Mouse (Mus musculus) midbrain, embryonic 14.5 days (tissue): Measurements from ENCODE around the gene Copg2. TPM values are rescaled to one million over a fixed set of nuclear protein-coding genes. Genes with fewer than 3 reads are reported as not detected.

Experiments
- ATAC-seq: fragments of 200-750 bp; cut with Nextera tagmentation; 2 replicates; pipeline ENCODE4 v1.8.0; 2017; ENCODE audit warnings: moderate number of reproducible peaks, moderate library complexity; ENCODE audit not compliant: low FRiP score, low TSS enrichment
- DNase-seq: peaks from one replicate; pipeline ENCODE4 v3.0.0-alpha.2; 2015
- H3K27ac ChIP-seq: fragments of 300-500 bp; sonication (generic); replicated peaks from 2 replicates; pipeline ENCODE4 v1.5.1; 2014; ENCODE audit warnings: mild to moderate bottlenecking, low read depth, low read length, moderate library complexity
- H3K27me3 ChIP-seq: fragments of 300-500 bp; sonication (generic); 2 replicates; pipeline ENCODE4 v1.6.1; 2014; ENCODE audit warnings: low read length, control low read depth, mixed read lengths; ENCODE audit not compliant: control insufficient read depth, insufficient read depth
- H3K36me3 ChIP-seq: fragments of 300-500 bp; sonication (generic); 2 replicates; pipeline ENCODE4 v1.6.1; 2014; ENCODE audit warnings: low read length, control low read depth; ENCODE audit not compliant: control insufficient read depth, insufficient read depth
- H3K4me1 ChIP-seq: fragments of 300-500 bp; sonication (generic); 2 replicates; pipeline ENCODE4 v1.6.1; 2014; ENCODE audit warnings: mild to moderate bottlenecking, antibody characterized with exemption, low read length, control low read depth; ENCODE audit not compliant: control insufficient read depth, insufficient read depth
- H3K4me2 ChIP-seq: fragments of 300-500 bp; sonication (generic); 2 replicates; pipeline ENCODE4 v1.6.1; 2014; ENCODE audit warnings: mild to moderate bottlenecking, low read length, moderate library complexity
- H3K4me3 ChIP-seq: fragments of 300-500 bp; sonication (generic); replicated peaks from 2 replicates; pipeline ENCODE4 v1.5.1; 2014; ENCODE audit warnings: low read depth, low read length
- H3K9ac ChIP-seq: fragments of 300-500 bp; sonication (generic); replicated peaks from 2 replicates; pipeline ENCODE4 v1.6.1; 2014; ENCODE audit warnings: mild to moderate bottlenecking, low read length, moderate library complexity
- H3K9me3 ChIP-seq: fragments of 300-500 bp; sonication (generic); 2 replicates; pipeline ENCODE4 v1.6.1; 2016; ENCODE audit warnings: low read length, control low read depth, mixed read lengths; ENCODE audit not compliant: control insufficient read depth
- WGBS: fragments of 180-500 bp; shearing (Covaris S2); extraction: QIAGEN DNeasy Blood & Tissue Kit; methylation state at CpG from one replicate; pipeline ENCODE4 v1.1.7; 2014; 5-methylcytosine and 5-hydroxymethylcytosine counted together
- polyA plus RNA-seq: library from polyadenylated mRNA; unstranded; fragments of >200 nt; fragmentation: Nextera tagmentation; extraction: Ambion mirVana; gene quantifications from 2 replicates; pipeline ENCODE4 v1.2.1, GENCODE M21; 2014

Gene Copg2
- polyA plus RNA-seq, 1 experiment from 2014 or later = 47.4 TPM

DNA sequence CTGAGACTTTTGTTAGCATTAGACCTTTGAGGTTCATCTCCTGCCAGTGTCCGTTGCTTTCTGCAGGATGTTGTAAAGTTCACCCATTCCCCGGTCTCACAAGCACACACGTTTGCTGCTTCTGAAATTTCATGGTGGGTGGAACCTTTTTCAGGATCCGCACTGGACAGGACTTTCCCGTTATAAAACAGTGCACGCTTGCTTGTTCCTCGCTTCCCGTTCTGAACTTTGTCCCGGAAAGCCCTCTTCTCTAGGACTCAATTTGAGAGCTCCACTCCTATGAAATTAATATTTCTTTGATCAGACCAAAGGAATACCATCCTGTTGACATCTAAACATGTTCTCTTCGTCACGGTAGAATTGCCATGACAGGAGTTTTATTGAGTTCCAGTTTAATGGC, 182.7 kb downstream of the Copg2 start:
- WGBS = 66% methylated on average over 11 of the region's 11 CpGs
- no peak for DNase-seq
- Histone ChIP-seq H3K27ac (no peak overlapping the region), H3K9me3 (no peaks in the 10 kb centered on the region), H3K4me2 (no peak overlapping the region), H3K9ac (no peak overlapping the region), H3K4me3 (no peak overlapping the region), H3K4me1 (peaks cover 7% of the 10 kb centered on the region), H3K27me3 (no peaks in the 10 kb centered on the region), H3K36me3 (no peaks in the 10 kb centered on the region)
- ATAC-seq = no peak

DNA sequence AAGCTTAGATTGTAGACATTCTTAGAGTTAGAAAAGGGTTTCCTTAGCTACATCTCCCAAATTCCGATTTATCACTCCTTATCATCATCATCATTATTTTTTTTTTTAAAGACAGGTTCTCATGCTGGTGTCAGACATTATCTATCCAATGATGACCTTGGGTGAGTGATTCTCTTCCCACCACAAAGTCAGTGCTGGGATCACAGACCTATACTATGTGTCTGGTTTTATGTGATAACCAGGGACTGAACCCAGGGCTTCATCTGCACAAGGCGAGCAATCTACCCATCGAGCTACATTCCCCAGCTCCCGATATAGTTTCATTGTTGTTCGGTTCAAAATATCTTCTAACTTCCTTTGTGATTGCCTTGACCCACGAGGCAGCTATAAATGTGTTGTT, 183.1 kb downstream of the Copg2 start:
- Histone ChIP-seq H3K36me3 (no peaks in the 10 kb centered on the region), H3K27ac (no peak overlapping the region), H3K4me3 (no peak overlapping the region), H3K9ac (no peak overlapping the region), H3K27me3 (no peaks in the 10 kb centered on the region), H3K4me2 (no peak overlapping the region), H3K4me1 (peaks cover 8% of the 10 kb centered on the region), H3K9me3 (no peaks in the 10 kb centered on the region)
- DNase-seq (no peak), ATAC-seq (no peak)
- 90% methylated on average over 6 of the region's 6 CpGs for WGBS

DNA sequence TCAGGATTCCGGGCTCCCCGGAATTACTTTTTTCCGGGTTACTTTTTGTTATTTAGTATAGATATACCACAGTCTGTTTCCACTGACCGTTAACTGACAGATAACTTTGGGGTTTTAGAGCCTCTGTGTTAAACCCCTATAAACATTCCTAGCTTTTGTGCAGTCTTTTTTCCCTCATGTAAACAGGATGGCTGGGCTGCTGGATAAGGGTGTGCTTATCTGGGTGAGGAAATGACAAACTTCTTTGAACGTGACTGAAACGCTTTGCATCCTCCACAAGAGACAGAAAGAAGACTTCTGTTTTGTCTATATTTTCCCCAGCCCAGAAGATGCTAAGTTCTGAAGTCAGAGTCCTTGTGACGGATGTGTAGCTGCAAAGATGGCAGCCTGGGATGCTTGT, 184.1 kb downstream of the Copg2 start:
- no peak overlapping the region for H3K4me3 ChIP-seq
- H3K36me3 ChIP-seq = no peaks in the 10 kb centered on the region
- WGBS = 75% methylated on average over 7 of the region's 7 CpGs
- H3K9ac ChIP-seq = no peak overlapping the region
- H3K9me3 ChIP-seq = no peaks in the 10 kb centered on the region
- DNase-seq (no peak), ATAC-seq (no peak)
- no peak overlapping the region for H3K4me2 ChIP-seq
- no peaks in the 10 kb centered on the region for H3K27me3 ChIP-seq
- H3K27ac ChIP-seq = no peak overlapping the region
- H3K4me1 ChIP-seq = peaks cover 8% of the 10 kb centered on the region

- no peaks in the 10 kb centered on the region for H3K36me3 ChIP-seq
These were observed 185.2 kb downstream of the Copg2 start for GRCm38 (mm10) chr6:30711365-30711763.

DNA sequence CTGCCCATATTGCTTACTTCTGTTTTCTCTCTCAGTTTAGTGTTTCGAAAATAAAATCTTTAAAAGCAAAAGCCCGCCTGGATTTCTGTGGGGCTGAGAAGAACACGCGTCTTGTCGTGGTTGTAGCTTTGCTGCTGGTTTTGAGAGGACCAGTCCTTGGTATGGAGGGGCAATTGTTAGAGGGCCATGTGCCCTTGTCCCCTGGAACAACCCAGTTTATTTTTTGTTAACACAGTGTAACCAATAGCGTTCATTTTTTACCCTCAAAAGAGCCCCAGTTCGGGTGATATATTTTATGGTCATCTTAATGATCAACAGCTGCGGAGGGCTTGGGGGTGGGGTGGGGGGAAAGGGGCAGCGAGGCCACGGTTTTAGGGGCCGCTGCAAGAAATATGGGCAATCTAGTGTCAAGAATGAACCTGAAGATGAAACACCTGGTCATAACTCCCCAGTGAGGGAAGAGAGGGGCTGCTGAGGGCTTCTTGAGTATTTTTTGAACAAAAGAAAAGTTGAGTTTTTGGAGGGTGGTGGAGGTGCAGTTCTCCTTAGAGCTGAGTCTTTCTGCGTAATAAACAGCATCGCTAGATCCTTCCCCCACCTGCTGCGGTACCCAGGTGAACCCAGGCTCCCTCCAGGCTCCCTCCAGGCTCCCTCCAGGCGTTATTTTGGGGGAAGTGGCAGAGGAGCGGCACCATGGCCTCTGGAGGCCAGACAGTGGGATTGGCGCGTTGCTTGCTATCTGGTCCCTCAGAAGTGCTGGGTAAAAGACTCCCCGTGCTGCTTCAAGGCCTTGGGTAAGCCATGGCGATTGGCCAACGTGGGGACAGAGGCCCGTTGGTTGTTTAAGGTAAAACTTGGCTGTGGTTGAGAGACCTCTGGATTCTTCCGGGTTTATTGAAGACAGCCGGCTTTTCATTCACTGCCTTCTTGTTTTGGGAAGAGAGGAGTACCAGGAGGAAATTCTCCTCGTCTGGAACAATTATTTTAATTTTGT, 185.9 kb downstream of the Copg2 start:
- Histone ChIP-seq H3K4me1 (peaks cover 8% of the 10 kb centered on the region), H3K36me3 (no peaks in the 10 kb centered on the region), H3K4me2 (no peak overlapping the region), H3K9ac (no peak overlapping the region), H3K27ac (no peak overlapping the region), H3K4me3 (no peak overlapping the region), H3K27me3 (no peaks in the 10 kb centered on the region), H3K9me3 (no peaks in the 10 kb centered on the region)
- DNase-seq (no peak), ATAC-seq (no peak)
- 72% methylated on average over 25 of the region's 25 CpGs for WGBS

More at GRCm38 (mm10) chr6:30711365-30711763, 185.2 kb downstream of the Copg2 start:
- Histone ChIP-seq H3K9ac (no peak overlapping the region), H3K27me3 (no peaks in the 10 kb centered on the region), H3K9me3 (no peaks in the 10 kb centered on the region), H3K4me1 (peaks cover 8% of the 10 kb centered on the region), H3K4me2 (no peak overlapping the region), H3K4me3 (no peak overlapping the region), H3K27ac (no peak overlapping the region)
- 83% methylated on average over 10 of the region's 10 CpGs for WGBS
- ATAC-seq (no peak), DNase-seq (no peak)

GRCm38 (mm10) chr6:30709115-30709514, 187.5 kb downstream of the Copg2 start:
- 29% methylated on average over 6 of the region's 6 CpGs for WGBS
- no peak for ATAC-seq
- peak; percentile 53 for DNase-seq
- Histone ChIP-seq H3K36me3 (no peaks in the 10 kb centered on the region), H3K27me3 (no peaks in the 10 kb centered on the region), H3K9ac (no peak overlapping the region), H3K4me3 (no peak overlapping the region), H3K9me3 (no peaks in the 10 kb centered on the region), H3K4me1 (peaks cover 5% of the 10 kb centered on the region; the same call in 1 of the 2 replicates), H3K4me2 (no peak overlapping the region), H3K27ac (peak overlapping the region; percentile 27)

- Histone ChIP-seq H3K36me3 (no peaks in the 10 kb centered on the region), H3K27ac (no peak overlapping the region), H3K9me3 (no peaks in the 10 kb centered on the region), H3K4me3 (no peak overlapping the region), H3K4me2 (no peak overlapping the region), H3K9ac (no peak overlapping the region), H3K27me3 (no peaks in the 10 kb centered on the region), H3K4me1 (peaks cover 3% of the 10 kb centered on the region; the same call in 1 of the 2 replicates)
- ATAC-seq (no peak), DNase-seq (no peak)
- 90% methylated on average over 9 of the region's 9 CpGs for WGBS
These were observed 192.5 kb downstream of the Copg2 start for GRCm38 (mm10) chr6:30703977-30704602.

DNA sequence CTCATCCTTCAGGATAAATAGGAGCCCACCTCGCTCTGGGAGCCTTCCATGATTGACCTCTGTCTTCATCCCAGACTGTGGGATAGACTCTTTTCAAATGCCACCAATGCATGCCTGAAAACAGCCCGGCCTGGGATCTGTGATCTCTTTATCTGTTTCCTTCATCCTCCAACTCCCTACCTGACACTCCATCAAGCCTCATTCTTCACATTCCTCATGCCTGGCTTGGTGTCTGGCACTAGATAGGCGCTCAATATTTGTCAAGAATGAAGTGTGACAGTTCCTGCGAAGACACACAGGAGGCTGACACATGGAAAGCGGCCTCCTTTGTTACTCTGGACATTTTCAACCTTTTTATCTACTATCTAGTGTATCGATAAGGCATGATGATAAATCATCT, 193.1 kb downstream of the Copg2 start:
- no peak overlapping the region for H3K27ac ChIP-seq
- ATAC-seq (no peak), DNase-seq (no peak)
- no peaks in the 10 kb centered on the region for H3K9me3 ChIP-seq
- no peak overlapping the region for H3K4me3 ChIP-seq
- H3K27me3 ChIP-seq = no peaks in the 10 kb centered on the region
- 83% methylated on average over 6 of the region's 6 CpGs for WGBS
- H3K4me1 ChIP-seq = no peaks in the 10 kb centered on the region
- H3K9ac ChIP-seq = no peak overlapping the region
- no peaks in the 10 kb centered on the region for H3K36me3 ChIP-seq
- no peak overlapping the region for H3K4me2 ChIP-seq
